Mouse (Mus musculus) kidney, adult 18-20 months (tissue): ENCODE data around the gene Glo1.

Source experiments
- DNase-seq: peaks from one replicate; pipeline ENCODE4 v3.0.0; 2021

The Glo1 gene

DNA sequence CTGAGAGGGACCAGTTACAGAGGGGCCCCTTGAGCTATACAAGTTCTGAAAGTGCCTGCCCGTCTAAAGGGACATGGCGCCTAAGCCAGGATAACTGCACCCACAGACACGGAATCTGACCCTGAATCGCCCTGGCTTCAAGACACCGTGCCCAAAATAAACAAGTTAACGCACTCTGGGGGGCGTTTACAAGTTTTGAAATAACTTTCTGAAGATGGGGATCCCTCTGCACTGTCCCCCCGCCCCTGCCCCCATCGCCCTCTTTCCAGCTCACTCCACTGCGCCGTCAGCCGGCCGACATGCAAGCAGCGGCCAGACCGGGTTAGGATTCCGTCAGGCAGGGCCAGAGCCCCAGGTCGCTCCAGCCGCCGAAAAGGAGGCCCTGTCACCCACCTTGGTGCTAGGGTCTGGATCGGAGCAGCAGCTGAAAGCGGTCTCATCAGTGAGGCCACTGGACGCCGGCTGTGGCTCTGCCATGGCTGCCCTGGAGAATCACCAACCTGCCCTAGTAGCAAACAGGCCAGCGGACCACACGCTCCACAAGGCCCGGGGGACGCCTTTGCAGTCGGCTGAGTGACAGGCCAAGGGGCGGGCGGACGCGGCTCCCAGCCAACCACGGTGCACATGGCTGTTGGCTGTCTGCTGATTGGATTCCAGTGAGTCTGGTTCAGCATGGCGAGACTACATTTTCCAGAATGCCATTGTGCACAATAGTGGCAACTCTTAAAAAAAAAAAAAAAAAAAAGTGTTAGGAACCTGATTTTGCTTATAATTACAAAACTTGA, 14.4 kb downstream of the Glo1 start:
- peak; percentile 100 for DNase-seq

DNA sequence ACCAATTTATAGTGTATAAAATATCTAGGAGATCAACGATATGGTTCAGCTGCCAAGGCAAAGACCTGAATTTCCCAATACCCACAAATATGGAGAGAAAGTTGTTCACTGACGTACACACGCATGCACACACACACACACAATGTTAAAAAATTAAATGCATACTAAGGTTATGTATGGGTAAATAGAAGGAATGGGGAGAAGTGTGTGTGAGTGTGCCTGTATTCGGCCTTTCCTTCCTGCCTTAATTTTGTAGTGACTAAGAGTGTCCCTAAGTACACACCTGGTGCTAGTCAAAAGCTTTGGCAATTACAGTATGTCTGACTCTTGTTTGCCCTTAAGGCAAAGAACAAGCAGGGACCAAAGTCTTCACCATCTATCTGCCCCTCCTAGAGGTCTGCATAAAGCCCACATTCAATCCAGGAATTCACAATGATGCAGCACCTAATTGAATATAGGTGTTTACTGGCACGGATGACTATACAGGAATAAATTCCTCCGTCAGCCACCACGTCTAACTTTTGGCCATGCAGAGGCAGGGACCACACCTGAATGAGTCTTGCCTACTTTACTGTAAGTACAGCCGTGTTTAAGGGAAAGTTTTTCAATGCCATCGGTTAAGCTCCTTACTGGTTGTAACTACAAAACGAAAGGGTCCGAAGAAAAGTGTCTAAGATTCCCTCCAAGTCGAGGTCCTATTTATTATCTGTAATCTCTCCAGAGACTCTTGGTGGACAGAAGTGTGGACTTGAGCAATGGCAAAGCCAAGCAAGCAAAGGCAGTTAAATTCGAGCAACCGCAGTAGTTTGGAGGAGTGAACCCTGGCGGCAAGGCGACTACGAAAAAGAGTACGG, 15.2 kb downstream of the Glo1 start:
- DNase-seq = no peak

- no peak for DNase-seq
Observed at GRCm38 (mm10) chr17:30610739-30611138, 15.9 kb downstream of the Glo1 start.

DNA sequence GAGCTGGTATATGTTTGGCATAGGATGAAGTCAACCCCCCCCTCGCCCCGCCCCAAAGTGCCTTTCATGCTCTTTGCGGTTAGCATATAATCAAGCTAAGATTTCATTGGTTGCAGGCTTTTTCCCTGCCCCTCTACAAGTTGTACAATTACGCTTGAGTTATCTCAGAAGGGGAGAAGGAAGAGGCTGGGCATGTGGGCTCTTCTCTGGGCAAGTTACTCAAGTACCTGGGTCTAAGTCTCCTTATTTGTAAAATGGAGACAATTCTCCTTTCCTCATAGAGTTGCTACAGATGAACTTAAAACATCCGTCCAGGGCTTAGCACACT, 16.7 kb downstream of the Glo1 start:
- no peak for DNase-seq

- no peak for DNase-seq
Observed at GRCm38 (mm10) chr17:30609305-30609979, 17.2 kb downstream of the Glo1 start.

DNA sequence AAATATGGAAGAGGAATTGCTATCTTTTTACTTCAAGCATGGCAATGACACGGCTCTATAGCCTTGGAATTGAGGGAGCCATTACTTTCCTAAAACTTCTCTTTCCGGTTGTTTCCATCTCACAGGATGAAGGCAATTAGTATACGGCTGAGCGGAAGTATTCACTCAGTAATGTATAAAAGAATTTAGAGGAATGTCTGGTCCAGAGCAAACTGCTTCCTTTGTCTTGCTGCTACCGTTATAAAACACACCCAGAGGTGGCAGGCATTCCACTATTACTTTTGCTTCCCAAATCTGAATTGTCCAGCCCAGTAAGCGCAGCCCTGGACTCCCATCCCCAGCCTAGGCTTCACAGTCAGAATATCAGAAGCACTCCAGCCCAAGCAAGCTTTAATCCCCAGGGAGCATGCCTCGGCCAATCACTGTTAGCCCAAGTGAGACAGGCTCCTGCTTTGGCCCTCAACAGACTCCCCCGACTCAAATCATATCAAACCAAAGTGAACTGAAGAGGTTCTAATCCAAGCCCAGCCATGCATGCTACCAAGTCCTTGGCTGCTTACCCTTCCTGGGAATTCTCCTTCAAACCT, 18.7 kb downstream of the Glo1 start:
- no peak for DNase-seq

DNA sequence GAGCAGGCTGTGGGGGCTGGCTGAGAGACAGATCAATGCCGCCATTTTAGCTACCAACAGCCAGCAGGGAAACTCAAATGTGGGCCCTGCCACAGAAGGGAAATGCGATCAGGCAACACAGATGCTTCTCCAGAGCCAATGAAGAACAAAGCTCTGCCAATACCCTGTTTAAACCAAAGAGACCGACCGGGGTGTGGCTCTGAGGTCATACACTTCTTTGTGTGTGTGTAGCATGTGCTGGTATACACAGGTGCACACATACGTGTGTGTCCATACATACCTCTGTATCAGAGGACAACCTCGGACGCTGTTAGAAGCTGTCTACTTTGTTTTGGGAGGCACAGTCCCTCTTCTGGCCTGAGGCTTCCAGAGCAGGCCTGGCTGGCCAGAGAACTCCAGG, 19.3 kb downstream of the Glo1 start:
- no peak for DNase-seq

DNA sequence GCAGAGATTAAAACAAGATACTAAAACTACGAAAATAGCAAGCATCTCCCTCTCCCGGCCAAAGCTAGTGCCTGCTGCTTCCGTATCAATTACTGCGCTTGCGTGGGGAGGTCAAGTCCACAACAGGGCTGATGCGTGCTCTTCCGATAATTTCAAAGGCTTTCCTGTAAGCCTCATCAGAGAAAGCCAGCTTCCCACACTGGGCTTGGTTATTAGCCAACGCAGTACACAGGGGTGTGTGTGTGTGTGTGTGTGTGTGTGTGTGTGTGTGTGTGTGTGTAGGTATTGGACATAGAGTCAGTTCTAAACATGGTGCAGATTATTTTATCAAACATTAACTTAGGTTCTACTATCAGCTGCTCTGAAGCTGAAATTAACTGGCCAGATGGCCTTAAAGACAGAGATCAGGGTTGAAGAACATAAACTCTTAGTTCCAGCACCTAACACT, 20.0 kb downstream of the Glo1 start:
- DNase-seq = no peak

GRCm38 (mm10) chr17:30606206-30606605, 20.5 kb downstream of the Glo1 start:
- no peak for DNase-seq

DNA sequence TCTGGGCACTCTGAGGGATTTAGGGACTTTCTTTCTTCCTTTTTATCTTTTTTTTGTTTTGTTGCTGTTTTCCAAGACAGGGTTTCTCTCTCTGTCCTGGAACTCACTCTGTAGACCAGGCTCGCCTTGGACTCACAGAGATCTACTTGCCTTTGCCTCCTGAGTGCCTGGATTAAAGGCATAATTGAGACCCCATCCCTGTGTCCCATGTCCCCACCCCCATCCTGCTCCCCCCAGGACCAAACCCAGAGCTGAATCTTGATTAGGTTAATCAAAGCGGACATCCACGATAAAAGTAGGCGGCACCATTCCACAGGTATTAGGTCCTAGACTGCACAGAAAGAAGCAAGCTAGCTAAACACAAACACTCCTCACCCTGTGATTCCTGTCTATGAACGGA, 21.7 kb downstream of the Glo1 start:
- DNase-seq = no peak

- no peak for DNase-seq
Observed at GRCm38 (mm10) chr17:30604296-30604695, 22.4 kb downstream of the Glo1 start.

DNA sequence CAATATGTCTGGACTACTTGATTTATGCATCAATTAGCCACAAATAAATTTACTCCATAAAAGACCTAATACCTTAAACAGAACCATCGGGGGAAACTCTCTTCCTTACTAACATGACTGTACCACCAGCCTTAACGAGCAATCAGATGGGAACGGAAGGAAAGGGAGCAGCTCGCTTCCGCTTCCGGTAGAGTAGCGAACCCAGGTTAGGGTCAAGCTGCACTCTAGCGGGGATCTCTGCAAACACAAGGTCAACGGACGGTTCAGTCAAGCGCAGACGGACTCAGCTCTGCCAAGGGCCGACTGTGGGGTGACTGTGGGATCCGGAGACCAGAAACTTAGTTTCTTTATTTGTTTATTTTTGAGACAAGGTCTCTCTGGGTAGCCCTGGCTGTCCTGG, 24.5 kb downstream of the Glo1 start:
- DNase-seq = no peak

DNA sequence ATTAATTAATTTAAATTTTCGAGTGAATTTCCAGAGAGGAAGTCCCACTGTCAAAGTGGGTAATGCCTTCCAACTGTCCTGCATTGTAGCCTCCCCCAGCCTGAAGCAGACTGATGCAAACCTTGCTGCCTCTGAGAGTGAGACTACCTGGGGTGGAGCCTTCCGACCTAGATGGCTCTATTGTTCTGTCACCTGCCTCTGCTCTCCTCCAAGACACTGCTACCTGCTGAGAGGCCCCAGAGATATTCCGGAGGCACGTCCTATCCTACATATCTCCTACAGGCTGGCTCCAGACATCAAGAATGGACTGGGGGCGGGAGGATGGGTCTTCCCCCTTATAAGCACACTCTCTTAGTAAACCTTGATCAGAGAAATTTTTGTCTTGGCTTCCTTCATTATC, 28.4 kb downstream of the Glo1 start:
- DNase-seq = no peak

- DNase-seq = no peak
Observed at GRCm38 (mm10) chr17:30597786-30598185, 28.9 kb downstream of the Glo1 start.

- no peak for DNase-seq
Observed at GRCm38 (mm10) chr17:30594846-30595245, 31.8 kb downstream of the Glo1 start.

- no peak for DNase-seq
Observed at GRCm38 (mm10) chr17:30594407-30594806, 32.3 kb downstream of the Glo1 start.

GRCm38 (mm10) chr17:30590417-30591198, 36.1 kb downstream of the Glo1 start:
- DNase-seq = peak; percentile 73

- DNase-seq = no peak
Observed at GRCm38 (mm10) chr17:30583258-30584001, 43.2 kb downstream of the Glo1 start.

DNA sequence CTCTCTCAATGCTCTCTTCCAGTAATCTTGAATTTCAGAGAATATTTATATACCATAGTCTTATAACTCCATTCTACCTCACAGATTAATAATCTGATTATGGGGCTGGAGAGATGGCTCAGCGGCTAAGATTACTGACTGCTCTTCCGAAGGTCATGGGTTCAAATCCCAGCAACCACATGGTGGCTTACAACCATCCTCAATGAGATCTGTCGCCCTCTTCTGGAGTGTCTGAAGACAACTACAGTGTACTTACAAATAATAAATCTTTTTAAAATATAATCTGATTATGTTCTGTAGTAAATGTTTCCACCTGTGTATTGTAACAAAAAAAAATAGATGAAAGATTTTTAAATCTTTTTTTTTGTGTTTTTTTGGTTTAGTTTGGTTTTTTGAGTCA, 44.4 kb downstream of the Glo1 start:
- no peak for DNase-seq

- no peak for DNase-seq
Observed at GRCm38 (mm10) chr17:30581201-30581600, 45.5 kb downstream of the Glo1 start.

DNA sequence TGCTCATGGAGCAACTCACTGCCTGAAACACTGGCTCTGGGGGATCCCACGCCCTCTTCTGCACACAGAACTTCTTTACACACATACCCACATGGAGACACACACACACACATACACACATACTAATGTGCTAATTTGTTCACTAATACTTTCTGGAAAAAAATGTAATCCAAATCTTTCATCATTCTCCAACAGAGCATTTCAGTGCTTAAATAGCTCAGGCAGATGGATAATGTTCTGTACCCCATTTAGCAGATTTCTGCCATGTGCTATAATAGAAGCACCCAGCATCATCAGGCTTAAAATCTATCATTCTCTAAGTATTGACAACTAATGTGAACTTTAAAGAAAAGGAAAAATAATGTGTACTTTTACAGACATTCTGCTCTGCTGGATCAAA, 45.9 kb downstream of the Glo1 start:
- DNase-seq = no peak

GRCm38 (mm10) chr17:30576946-30577345, 49.7 kb downstream of the Glo1 start:
- DNase-seq = no peak
